Mouse (Mus musculus): Measurements from ENCODE around the gene Klf12.

GRCm38 (mm10) chr14:100147666-100148065, 136.8 kb downstream of the Klf12 start:
- TF ChIP-seq POLR2A (IDR thresholded peaks at IDR 0.05; ENCODE audit: control insufficient read depth, extremely low read depth, insufficient read depth, low read length, poor library complexity) (no peak), CTCF (IDR thresholded peaks at IDR 0.05; ENCODE audit: borderline replicate concordance, control insufficient read depth, extremely low read depth, insufficient read depth, low read length, poor library complexity) (no peak)

All from thymus, adult 2 months (tissue).